Mouse (Mus musculus) stomach, postnatal 0 days (tissue): ENCODE data around the gene Slc38a1. TPM values are rescaled to one million over a fixed set of nuclear protein-coding genes. Genes with fewer than 3 reads are reported as not detected.

Experiments used
- ATAC-seq: fragments of 200-750 bp; cut with Nextera tagmentation; 2 replicates; pipeline ENCODE4 v1.8.0; 2017; ENCODE audit not compliant: low FRiP score, low TSS enrichment
- DNase-seq: peaks from one replicate; pipeline ENCODE4 v3.0.0-alpha.2; 2016; ENCODE audit warnings: low spot score
- H3K27ac ChIP-seq: fragments of 300-500 bp; sonication (generic); replicated peaks from 2 replicates; pipeline ENCODE4 v1.5.1; 2014; ENCODE audit warnings: mild to moderate bottlenecking, control low read depth
- H3K27me3 ChIP-seq: fragments of 300-500 bp; sonication (generic); 2 replicates; pipeline ENCODE4 v1.6.1; 2014; ENCODE audit warnings: low read length; ENCODE audit not compliant: control insufficient read depth, insufficient read depth
- H3K36me3 ChIP-seq: fragments of 300-500 bp; sonication (generic); 2 replicates; pipeline ENCODE4 v1.6.1; 2014; ENCODE audit warnings: low read length, mixed read lengths; ENCODE audit not compliant: control insufficient read depth, insufficient read depth
- H3K4me1 ChIP-seq: fragments of 300-500 bp; sonication (generic); replicated peaks from 2 replicates; pipeline ENCODE4 v1.6.1; 2014; ENCODE audit warnings: antibody characterized with exemption; ENCODE audit not compliant: control insufficient read depth, insufficient read depth
- H3K4me2 ChIP-seq: fragments of 300-500 bp; sonication (generic); replicated peaks from 2 replicates; pipeline ENCODE4 v1.6.1; 2014; ENCODE audit warnings: low read depth, mild to moderate bottlenecking, control low read depth, moderate library complexity
- H3K4me3 ChIP-seq: fragments of 300-500 bp; sonication (generic); 2 replicates; pipeline ENCODE4 v1.5.1; 2014; ENCODE audit warnings: low read depth, low read length, control low read depth
- H3K9ac ChIP-seq: fragments of 300-500 bp; sonication (generic); 2 replicates; pipeline ENCODE4 v1.6.1; 2014; ENCODE audit warnings: mild to moderate bottlenecking, low read length, control low read depth, mixed read lengths
- H3K9me3 ChIP-seq: fragments of 300-500 bp; sonication (generic); 2 replicates; pipeline ENCODE4 v1.6.1; 2016; ENCODE audit warnings: low read length; ENCODE audit not compliant: control insufficient read depth
- CTCF ChIP-seq: IDR thresholded peaks from 2 replicates; pipeline ENCODE4 v1.5.1; 2016; ENCODE audit warnings: antibody characterized with exemption, low read depth, mild to moderate bottlenecking, moderate library complexity
- EP300 ChIP-seq: optimal IDR thresholded peaks from 2 replicates; pipeline ENCODE3; 2016; ENCODE audit warnings: antibody characterized with exemption
- WGBS: fragments of 180-500 bp; shearing (Covaris S2); extraction: QIAGEN DNeasy Blood & Tissue Kit; methylation state at CpG from one replicate; pipeline ENCODE4 v1.1.7; 2014; 5-methylcytosine and 5-hydroxymethylcytosine counted together
- polyA plus RNA-seq: library from polyadenylated mRNA; unstranded; fragments of >200 nt; fragmentation: Nextera tagmentation; extraction: Ambion mirVana; gene quantifications from 2 replicates; pipeline ENCODE4 v1.2.1, GENCODE M21; 2015

Slc38a1 gene
- polyA plus RNA-seq, 1 experiment from 2014 or later = 38.5 TPM

DNA sequence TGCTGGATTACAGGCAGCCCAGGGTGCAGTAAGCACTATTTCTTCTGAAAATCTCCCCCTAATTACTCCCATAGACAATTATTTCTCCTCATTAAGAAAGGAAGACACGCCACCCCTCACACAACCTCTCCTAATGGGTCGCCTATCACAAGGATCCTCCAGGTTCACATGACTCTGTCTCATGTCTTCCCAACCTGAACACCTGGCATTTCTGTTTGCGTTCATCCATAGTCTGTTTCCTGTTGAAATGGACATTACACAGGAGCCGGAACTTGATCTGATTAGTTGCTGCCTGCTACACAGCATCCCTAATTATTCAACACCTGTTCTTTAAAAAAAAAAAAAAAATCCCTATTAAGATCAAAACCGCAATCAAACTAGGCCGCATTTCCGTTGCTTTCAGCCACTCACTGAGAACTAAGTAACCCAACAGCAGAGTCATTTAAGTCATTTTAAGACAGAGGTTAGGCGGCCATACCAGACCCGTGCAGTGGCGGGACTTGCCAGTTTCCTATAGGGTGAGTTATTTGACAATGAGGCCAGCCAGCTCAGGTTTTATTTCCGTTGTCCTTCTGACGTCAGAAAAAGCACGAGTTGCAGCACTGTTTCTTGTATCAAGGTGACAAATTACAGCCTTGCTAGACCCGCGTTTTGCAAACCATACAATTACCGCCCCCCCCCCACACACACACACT lies 2.3 kb downstream of the Slc38a1 start:
- Histone ChIP-seq H3K9me3 (no peaks in the 10 kb centered on the region), H3K4me2 (peak overlapping the region; percentile 95), H3K36me3 (no peaks in the 10 kb centered on the region), H3K4me1 (0 out of 2 replicates have a peak, but pooled peaks cover 2% of the 10 kb centered on the region), H3K27me3 (no peaks in the 10 kb centered on the region), H3K27ac (peak overlapping the region; percentile 90), H3K4me3 (peak overlapping the region; percentile 66), H3K9ac (peak overlapping the region; percentile 74)
- 24% methylated on average over 16 of the region's 16 CpGs for WGBS
- TF ChIP-seq CTCF (no peak), EP300 (no peak)
- DNase-seq (peak; percentile 59), ATAC-seq (no peak)

DNA sequence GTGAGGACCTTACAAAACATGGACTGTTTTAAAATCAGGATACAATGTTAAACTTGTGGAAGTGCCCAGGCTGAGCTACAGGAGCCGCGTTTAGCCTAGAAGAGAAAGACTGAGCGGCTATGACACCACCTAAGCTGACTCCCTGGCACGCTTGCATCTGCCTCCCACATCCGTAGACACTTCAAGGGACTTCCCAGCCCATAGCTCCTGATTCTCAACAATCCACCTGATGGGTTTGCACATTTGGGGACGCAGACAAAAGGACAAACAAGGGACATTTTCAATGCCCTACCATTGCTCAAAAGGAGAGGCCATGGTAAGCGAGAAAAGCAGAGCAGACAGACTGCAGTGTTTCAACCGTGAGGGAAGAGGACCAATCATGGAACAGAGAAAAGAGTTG lies 3.1 kb downstream of the Slc38a1 start:
- ATAC-seq (no peak), DNase-seq (no peak)
- no peaks in the 10 kb centered on the region for H3K9me3 ChIP-seq
- H3K4me3 ChIP-seq = peak overlapping the region; percentile 66
- no peak overlapping the region for H3K27ac ChIP-seq
- H3K4me2 ChIP-seq = peak overlapping the region; percentile 95
- no peak overlapping the region for H3K9ac ChIP-seq
- H3K36me3 ChIP-seq = no peaks in the 10 kb centered on the region
- no peak for TF ChIP-seq CTCF
- TF ChIP-seq EP300 = no peak
- no peaks in the 10 kb centered on the region for H3K27me3 ChIP-seq
- H3K4me1 ChIP-seq = 0 out of 2 replicates have a peak, but pooled peaks cover 2% of the 10 kb centered on the region
- WGBS = 75% methylated on average over 8 of the region's 8 CpGs

GRCm38 (mm10) chr15:96638656-96639055 lies 4.1 kb downstream of the Slc38a1 start:
- 73% methylated on average over 2 of the region's 2 CpGs for WGBS
- H3K4me1 ChIP-seq = 0 out of 2 replicates have a peak, but pooled peaks cover 2% of the 10 kb centered on the region
- H3K27me3 ChIP-seq = no peaks in the 10 kb centered on the region
- ATAC-seq = no peak
- TF ChIP-seq CTCF (no peak), EP300 (no peak)
- no peak for DNase-seq
- H3K4me2 ChIP-seq = no peak overlapping the region
- no peak overlapping the region for H3K4me3 ChIP-seq
- H3K9me3 ChIP-seq = no peaks in the 10 kb centered on the region
- no peak overlapping the region for H3K27ac ChIP-seq
- H3K36me3 ChIP-seq = no peaks in the 10 kb centered on the region
- H3K9ac ChIP-seq = no peak overlapping the region

GRCm38 (mm10) chr15:96638173-96638572 lies 4.5 kb downstream of the Slc38a1 start:
- no peak for TF ChIP-seq EP300
- TF ChIP-seq CTCF = no peak
- H3K27me3 ChIP-seq = no peaks in the 10 kb centered on the region
- 0 out of 2 replicates have a peak, but pooled peaks cover 2% of the 10 kb centered on the region for H3K4me1 ChIP-seq
- H3K4me2 ChIP-seq = no peak overlapping the region
- no peak overlapping the region for H3K27ac ChIP-seq
- H3K9ac ChIP-seq = no peak overlapping the region
- WGBS = 51% methylated on average over 10 of the region's 10 CpGs
- no peaks in the 10 kb centered on the region for H3K9me3 ChIP-seq
- DNase-seq (no peak), ATAC-seq (no peak)
- H3K4me3 ChIP-seq = no peak overlapping the region
- H3K36me3 ChIP-seq = no peaks in the 10 kb centered on the region

- H3K36me3 ChIP-seq = no peaks in the 10 kb centered on the region
- H3K9ac ChIP-seq = no peak overlapping the region
- no peaks in the 10 kb centered on the region for H3K27me3 ChIP-seq
- ATAC-seq (no peak), DNase-seq (no peak)
- H3K27ac ChIP-seq = no peak overlapping the region
- no peaks in the 10 kb centered on the region for H3K9me3 ChIP-seq
- no peaks in the 10 kb centered on the region for H3K4me1 ChIP-seq
- WGBS = 73% methylated on average over 19 of the region's 19 CpGs
- no peak overlapping the region for H3K4me3 ChIP-seq
- no peak overlapping the region for H3K4me2 ChIP-seq
- TF ChIP-seq EP300 = no peak
- no peak for TF ChIP-seq CTCF
These were observed 7.9 kb downstream of the Slc38a1 start for GRCm38 (mm10) chr15:96634670-96635405.

GRCm38 (mm10) chr15:96632201-96632600 lies 10.5 kb downstream of the Slc38a1 start:
- no peaks in the 10 kb centered on the region for H3K4me1 ChIP-seq
- no peaks in the 10 kb centered on the region for H3K9me3 ChIP-seq
- H3K9ac ChIP-seq = no peak overlapping the region
- H3K4me3 ChIP-seq = no peak overlapping the region
- DNase-seq (no peak), ATAC-seq (no peak)
- H3K27me3 ChIP-seq = no peaks in the 10 kb centered on the region
- H3K27ac ChIP-seq = no peak overlapping the region
- 93% methylated on average over 5 of the region's 5 CpGs for WGBS
- no peaks in the 10 kb centered on the region for H3K36me3 ChIP-seq
- H3K4me2 ChIP-seq = no peak overlapping the region
- no peak for TF ChIP-seq EP300
- peak; percentile 15; the same call in 1 of the 2 replicates for TF ChIP-seq CTCF
